Mouse (Mus musculus) left cerebral cortex, postnatal 14 days (tissue): ENCODE data around the gene H60c. TPM values are rescaled to one million over a fixed set of nuclear protein-coding genes. Genes with fewer than 3 reads are reported as not detected.
"Not testable (repeated sequence)": the region's sequence is repeated elsewhere in the genome, so short reads cannot be mapped to it uniquely, and the experiment has no call there.

Experiments used
- DNase-seq, 2 experiments: peaks; one replicate each; pipeline ENCODE4 v3.0.0; 2021 to 2022; ENCODE audit warnings: low spot score in 2 of 2, mixed read lengths in 1 of 2
- intact Hi-C: fragments of 180-260 bp; cut with DNase I; formaldehyde crosslinking; loops from one replicate; pipeline ENCODE4 v1.15.1; 2025
- long read RNA-seq, 2 experiments: library from polyadenylated mRNA; stranded (forward); transcript quantifications; one replicate each; pipeline ENCODE4 v2.0.0; 2021
- total RNA-seq, 2 experiments: library from RNA; stranded (reverse); gene quantifications; 2 replicates each; pipeline ENCODE4 v1.2.3; 2021

H60c gene
- total RNA-seq: not detected
- long read RNA-seq, experiment 1: 0 reads
- long read RNA-seq, experiment 2: 0 reads

GRCm38 (mm10) chr10:3267671-3268070, at the start of gene H60c:
Gene H60c, minus strand, starts transcription at chr10:3267771.
- intact Hi-C loops: no loop called here
- no peak for DNase-seq

GRCm38 (mm10) chr10:3308821-3309206, 41.2 kb upstream of the H60c start:
- no peak for DNase-seq
- intact Hi-C loops: no loop called here

GRCm38 (mm10) chr10:3308180-3308820, 40.7 kb upstream of the H60c start:
- DNase-seq: no peak
- intact Hi-C loops: no loop called here

- intact Hi-C loops: no loop called here
- DNase-seq: peak; percentile 72 to 88
These were observed 40.2 kb upstream of the H60c start for GRCm38 (mm10) chr10:3307752-3308151.

GRCm38 (mm10) chr10:3293969-3294368, 26.4 kb upstream of the H60c start:
- no peak for DNase-seq
- intact Hi-C loops: no loop called here

- intact Hi-C loops: no loop called here
- no peak for DNase-seq
These were observed 13.5 kb upstream of the H60c start for GRCm38 (mm10) chr10:3281047-3281446.

GRCm38 (mm10) chr10:3274065-3274464, 6.5 kb upstream of the H60c start:
- intact Hi-C loops: no loop called here
- no peak for DNase-seq

- intact Hi-C loops: no loop called here
- no peak for DNase-seq
These were observed 3.5 kb upstream of the H60c start for GRCm38 (mm10) chr10:3271036-3271435.

GRCm38 (mm10) chr10:3266729-3267128, 842 bp downstream of the H60c start:
- intact Hi-C loops: no loop called here
- DNase-seq: no peak

- no peak for DNase-seq
- intact Hi-C loops: no loop called here
These were observed 4.8 kb downstream of the H60c start for GRCm38 (mm10) chr10:3262784-3263183.

GRCm38 (mm10) chr10:3257391-3257790, 10.2 kb downstream of the H60c start:
- intact Hi-C loops: no loop called here
- DNase-seq: no peak

- intact Hi-C loops, DNase-seq: not testable (repeated sequence)
These were observed 29.1 kb downstream of the H60c start for GRCm38 (mm10) chr10:3238436-3238835.

- intact Hi-C loops: no loop called here
- no peak for DNase-seq
These were observed 30.8 kb downstream of the H60c start for GRCm38 (mm10) chr10:3236638-3237270.

GRCm38 (mm10) chr10:3228447-3229195, 39.0 kb downstream of the H60c start:
- no peak for DNase-seq
- intact Hi-C loops: no loop called here

Other genes with a start within 250 kb of the H60c start
- 10 to 100 TPM; 40.0 to 45.7 TPM for gene Ppp1r14c, start 98.3 kb upstream of the H60c start, total RNA-seq